Mouse (Mus musculus) ES-Bruce4 (cell line): ENCODE data around the gene Vil1.

Experiments
- CTCF ChIP-seq: IDR thresholded peaks from one replicate; pipeline ENCODE4 v1.8.1; 2011; ENCODE audit warnings: low read depth, low read length
- EP300 ChIP-seq: IDR thresholded peaks from 2 replicates; pipeline ENCODE4 v1.6.1; 2011; ENCODE audit warnings: low read depth, low read length; ENCODE audit not compliant: insufficient read depth
- POLR2A ChIP-seq: IDR thresholded peaks from one replicate; pipeline ENCODE4 v1.8.1; 2011; ENCODE audit warnings: low read length; ENCODE audit not compliant: insufficient read depth

- no peak for TF ChIP-seq CTCF
- TF ChIP-seq EP300, result no peak
- TF ChIP-seq POLR2A, result no peak
These were observed 44.9 kb upstream of the Vil1 start for GRCm38 (mm10) chr1:74364270-74364669.
